ENCODE assay signal across 27 mouse cellular contexts in genomic region chr14:11085596-11085995, GRCm38 (mm10).
"Had no signal": no experiment of that assay in that cellular context is flagged by ENCODE, and none has a peak within 500 bp of the region (broad histone marks: within the 10 kb centered on the region; RNA-seq: fewer than 3 reads in every experiment).

No protein-coding gene starts in this region.

- H3K27ac ChIP-seq: gastrocnemius, adult 2 months; heart, embryonic 10.5 days; hindbrain, embryonic 10.5 days; hindbrain, embryonic 12.5 days; hindbrain, embryonic 14.5 days; intestine, embryonic 15.5 days; layer of hippocampus, adult 2 months; limb, embryonic 10.5 days; limb, embryonic 12.5 days; liver, embryonic 13.5 days; liver, embryonic 15.5 days had no signal

- DNase-seq: gastrocnemius, adult 2 months; gastrocnemius, postnatal 10 days; gastrocnemius, postnatal 25 days; heart, adult 18-20 months; heart, postnatal 10 days; heart, postnatal 4 days; kidney, adult 18-20 months; kidney, adult 8-10 months; kidney, postnatal 10 days; kidney, postnatal 25 days; kidney, postnatal 4 days; liver; liver, embryonic 13.5 days had no signal

- H3K36me3 ChIP-seq: heart, embryonic 10.5 days; heart, embryonic 12.5 days; hindbrain, embryonic 10.5 days; hindbrain, embryonic 12.5 days; intestine, embryonic 15.5 days; limb, embryonic 10.5 days; limb, embryonic 12.5 days; liver, embryonic 13.5 days; liver, embryonic 15.5 days had no signal

- H3K4me1 ChIP-seq: heart, embryonic 10.5 days; heart, embryonic 12.5 days; intestine, embryonic 15.5 days; limb, embryonic 10.5 days; limb, embryonic 12.5 days; liver, embryonic 13.5 days; liver, embryonic 15.5 days had no signal

- H3K9ac ChIP-seq: heart, embryonic 12.5 days; hindbrain, embryonic 12.5 days; hindbrain, embryonic 14.5 days; intestine, embryonic 15.5 days; limb, embryonic 12.5 days; liver, embryonic 13.5 days; liver, embryonic 15.5 days had no signal

- H3K27me3 ChIP-seq: heart, embryonic 12.5 days; hindbrain, embryonic 12.5 days; intestine, embryonic 15.5 days; limb, embryonic 12.5 days; liver, embryonic 13.5 days; liver, embryonic 15.5 days had no signal

- H3K4me2 ChIP-seq: heart, embryonic 12.5 days; hindbrain, embryonic 12.5 days; hindbrain, embryonic 14.5 days; intestine, embryonic 15.5 days; limb, embryonic 12.5 days; liver, embryonic 11.5 days; liver, embryonic 13.5 days; liver, embryonic 15.5 days had no signal

- H3K9me3 ChIP-seq: heart, embryonic 10.5 days; heart, embryonic 12.5 days; hindbrain, embryonic 10.5 days; hindbrain, embryonic 12.5 days; intestine, embryonic 15.5 days; limb, embryonic 10.5 days; limb, embryonic 12.5 days; liver, embryonic 13.5 days; liver, embryonic 15.5 days had no signal

- H3K4me3 ChIP-seq: gastrocnemius, adult 2 months; heart, embryonic 10.5 days; heart, embryonic 12.5 days; hindbrain, embryonic 10.5 days; hindbrain, embryonic 12.5 days; intestine, embryonic 15.5 days; layer of hippocampus, adult 2 months; limb, embryonic 10.5 days; limb, embryonic 12.5 days; liver, embryonic 13.5 days; liver, embryonic 15.5 days had no signal

- ATAC-seq: hindbrain, embryonic 16.5 days; inflammation-experienced regulatory T-cells, adult 6 months; intestine, embryonic 15.5 days; intestine, postnatal 0 days had no signal
